Mouse (Mus musculus) NIH3T3 (cell line): ENCODE results near the gene Fkbp10.

Experiments used
- DNase-seq: peaks from one replicate; pipeline ENCODE4 v3.0.0-alpha.2; 2012; ENCODE audit warnings: low read depth

Fkbp10 gene

GRCm38 (mm10) chr11:100411736-100412135 lies 3.8 kb upstream of the Fkbp10 start:
- peak; percentile 64 for DNase-seq

- DNase-seq: no peak
Measured at GRCm38 (mm10) chr11:100413541-100413940, 2.0 kb upstream of the Fkbp10 start.

DNA sequence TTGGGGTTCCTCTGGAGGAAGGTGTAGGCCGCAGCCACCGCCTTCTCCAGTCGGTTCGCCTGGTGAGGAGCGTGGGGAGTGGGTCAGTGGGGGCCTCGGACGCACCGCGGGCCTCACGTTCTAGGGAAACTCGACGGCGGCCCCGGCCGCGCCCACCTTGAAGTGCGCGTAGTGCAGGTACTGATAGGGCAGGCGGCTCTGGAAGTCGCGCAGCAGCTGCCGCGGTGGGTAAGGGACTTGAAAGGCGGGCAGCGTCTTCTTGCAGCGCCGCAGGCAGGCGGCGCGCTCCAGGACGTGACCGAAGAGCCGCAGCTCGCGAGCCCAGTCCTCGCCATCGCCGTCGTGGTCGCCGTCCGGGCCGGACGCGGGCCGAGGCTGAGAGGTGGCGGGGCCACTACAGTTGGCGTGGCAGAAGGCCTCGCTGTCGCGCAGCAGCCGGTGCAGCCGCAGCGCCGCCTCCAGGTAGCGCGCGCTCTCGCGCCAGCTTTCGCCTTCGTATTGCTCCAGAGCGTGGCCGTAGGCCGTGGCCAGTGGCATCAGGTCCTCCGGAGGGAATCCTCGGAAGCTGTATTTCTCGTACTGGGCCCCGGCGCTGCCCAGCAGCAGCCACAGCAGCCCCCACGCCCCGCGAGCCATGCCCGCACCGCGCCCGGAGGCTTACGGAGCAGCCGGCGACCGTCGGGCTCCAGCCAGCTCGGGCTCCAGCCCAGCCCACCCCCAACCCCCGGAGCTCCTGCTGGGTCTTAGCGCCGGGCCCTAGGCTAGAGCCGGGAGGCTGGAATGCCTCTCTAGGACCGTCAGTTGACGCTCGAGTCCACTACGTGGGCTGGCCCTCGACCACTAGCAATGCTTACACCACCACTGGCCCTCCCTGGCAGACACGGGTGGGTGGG lies 1.2 kb upstream of the Fkbp10 start, which contains the start of gene P3h4:
Gene P3h4, minus strand, starts transcription at position 816 of the 893 bp plus-strand sequence.
- peak; percentile 95 for DNase-seq

- DNase-seq: no peak
Measured at GRCm38 (mm10) chr11:100421537-100421936, 6.0 kb downstream of the Fkbp10 start.

- no peak for DNase-seq
Measured at GRCm38 (mm10) chr11:100423836-100424235, 8.3 kb downstream of the Fkbp10 start.

- peak; percentile 94 for DNase-seq
Measured at GRCm38 (mm10) chr11:100425851-100426250, 10.4 kb downstream of the Fkbp10 start.

DNA sequence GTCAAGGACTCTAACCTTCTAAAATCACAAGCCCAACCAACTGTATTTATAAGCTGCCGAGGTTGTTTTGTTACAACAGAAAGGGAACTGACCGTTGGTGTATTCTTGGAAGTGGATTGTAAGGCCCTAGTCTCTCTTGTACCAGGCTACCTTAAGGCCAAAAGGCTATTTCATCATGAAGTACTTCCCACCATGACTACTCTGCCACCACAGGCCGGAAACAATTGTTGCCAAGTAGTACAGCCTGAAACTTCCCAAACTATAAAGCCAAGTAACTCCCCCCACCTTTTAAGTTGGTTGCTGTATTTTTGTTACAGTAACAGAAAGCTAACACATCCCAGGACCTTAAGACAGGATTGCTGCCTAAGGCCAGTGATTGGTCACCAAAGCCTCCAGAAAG lies 11.3 kb downstream of the Fkbp10 start:
- no peak for DNase-seq

- DNase-seq: peak; percentile 29
Measured at GRCm38 (mm10) chr11:100428612-100429199, 13.2 kb downstream of the Fkbp10 start.

DNA sequence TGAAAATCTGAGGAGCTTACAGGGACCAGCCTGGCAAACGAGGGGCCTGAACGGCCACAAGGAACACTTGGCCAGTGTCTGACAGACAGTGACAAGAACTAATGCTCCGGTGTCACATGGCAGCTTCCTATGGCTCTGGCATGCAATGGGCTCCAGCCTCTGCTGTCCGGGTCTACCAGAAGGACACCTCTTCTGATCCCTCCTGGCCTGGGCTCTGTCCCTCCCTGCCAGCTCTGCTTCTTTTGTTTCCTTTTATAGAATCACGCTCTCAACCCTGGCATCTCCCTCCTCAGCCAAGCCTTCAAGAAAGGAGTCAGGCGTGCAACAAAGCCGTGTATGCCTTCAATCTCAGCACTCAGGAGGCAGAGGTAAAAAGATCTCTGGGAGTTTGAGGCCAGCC lies 14.6 kb downstream of the Fkbp10 start:
- no peak for DNase-seq

DNA sequence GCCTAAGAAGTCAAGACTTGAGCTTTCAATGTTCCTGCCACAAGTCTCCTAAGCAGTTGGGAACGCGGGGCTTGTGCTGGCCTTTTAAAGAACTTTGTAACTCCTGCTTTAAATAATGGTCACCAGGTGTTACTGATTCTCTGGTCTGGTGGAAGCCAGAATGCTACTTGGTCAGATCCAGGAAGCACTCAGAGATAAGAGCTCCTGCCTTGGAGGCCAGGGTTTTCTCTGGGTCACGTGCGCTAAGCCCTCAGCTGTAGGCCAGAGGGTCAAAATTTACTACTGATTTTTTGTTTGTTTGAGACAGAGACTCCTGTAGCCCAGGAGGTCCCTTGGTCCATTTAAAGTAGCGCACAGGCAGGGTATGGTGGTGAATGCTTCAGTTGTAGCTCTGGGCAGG lies 16.5 kb downstream of the Fkbp10 start:
- no peak for DNase-seq

GRCm38 (mm10) chr11:100435678-100436246 lies 20.3 kb downstream of the Fkbp10 start:
- DNase-seq: no peak

GRCm38 (mm10) chr11:100437901-100438300 lies 22.4 kb downstream of the Fkbp10 start:
- DNase-seq: no peak

GRCm38 (mm10) chr11:100440691-100441522 lies 25.4 kb downstream of the Fkbp10 start:
- DNase-seq: peak; percentile 91

GRCm38 (mm10) chr11:100441797-100442196 lies 26.3 kb downstream of the Fkbp10 start, which contains the start of the genes Nt5c3b and Klhl10:
Gene Nt5c3b (minus strand): TSS chr11:100441808.
Gene Klhl10 (plus strand): TSS chr11:100441917.
- no peak for DNase-seq

- no peak for DNase-seq
Measured at GRCm38 (mm10) chr11:100442625-100443024, 27.1 kb downstream of the Fkbp10 start.

DNA sequence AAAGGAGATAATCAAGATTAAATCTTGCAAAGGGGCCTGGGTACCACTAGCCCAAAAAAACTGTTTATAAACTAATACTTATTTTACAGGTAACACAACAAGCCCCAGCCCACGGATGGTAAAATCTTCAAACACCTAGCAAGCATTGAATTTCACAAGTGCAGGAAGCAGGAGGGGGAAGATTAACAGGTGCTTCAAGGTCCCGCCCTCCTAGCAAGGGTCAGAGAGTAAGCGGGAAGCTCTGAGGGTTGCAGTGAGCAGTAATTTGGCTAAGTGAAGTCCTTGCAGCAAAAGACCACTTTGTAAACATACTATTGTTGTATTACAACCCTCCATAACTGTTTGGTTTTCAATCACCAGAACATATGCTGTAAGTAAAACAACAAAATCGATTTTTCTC lies 41.8 kb downstream of the Fkbp10 start:
- no peak for DNase-seq

DNA sequence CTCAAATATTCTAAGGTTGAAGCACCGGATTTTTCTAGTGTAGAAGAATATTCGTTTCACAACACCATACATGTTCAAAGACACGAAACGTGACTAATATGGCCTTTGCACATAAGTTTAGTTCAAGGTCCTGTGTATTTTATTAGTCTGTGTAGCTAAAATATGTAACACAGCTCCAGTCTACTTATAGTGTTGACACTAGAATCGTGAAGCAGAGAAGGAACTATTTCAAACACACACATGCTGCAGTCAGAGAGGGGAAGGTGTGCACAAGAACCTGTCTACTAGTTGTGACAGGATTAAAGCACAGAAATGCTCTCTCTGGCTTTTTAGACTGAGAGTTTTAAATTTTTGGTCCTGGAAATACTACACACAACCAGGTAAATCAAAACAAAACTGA lies 42.2 kb downstream of the Fkbp10 start:
- DNase-seq: no peak

DNA sequence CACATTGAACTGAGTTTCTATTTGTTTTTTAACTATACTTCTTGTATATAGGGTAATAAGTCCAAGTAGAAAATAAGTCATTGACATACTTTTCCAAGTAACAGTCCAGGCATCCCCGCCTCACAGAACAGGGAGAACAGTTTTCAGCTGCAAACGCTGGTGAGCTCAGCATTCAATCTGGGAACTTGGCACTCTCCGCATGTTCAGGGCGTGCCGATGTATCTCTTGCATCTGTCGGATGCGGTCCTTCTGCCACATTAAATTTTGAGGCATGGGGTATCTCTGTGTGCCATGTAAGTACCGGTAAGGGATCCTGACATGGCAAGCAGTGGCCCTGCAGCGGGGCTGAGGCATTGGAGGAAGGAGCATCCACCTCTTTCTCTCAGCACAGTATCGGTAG lies 47.2 kb downstream of the Fkbp10 start:
- no peak for DNase-seq

GRCm38 (mm10) chr11:100465229-100465792 lies 49.8 kb downstream of the Fkbp10 start:
- DNase-seq: no peak

DNA sequence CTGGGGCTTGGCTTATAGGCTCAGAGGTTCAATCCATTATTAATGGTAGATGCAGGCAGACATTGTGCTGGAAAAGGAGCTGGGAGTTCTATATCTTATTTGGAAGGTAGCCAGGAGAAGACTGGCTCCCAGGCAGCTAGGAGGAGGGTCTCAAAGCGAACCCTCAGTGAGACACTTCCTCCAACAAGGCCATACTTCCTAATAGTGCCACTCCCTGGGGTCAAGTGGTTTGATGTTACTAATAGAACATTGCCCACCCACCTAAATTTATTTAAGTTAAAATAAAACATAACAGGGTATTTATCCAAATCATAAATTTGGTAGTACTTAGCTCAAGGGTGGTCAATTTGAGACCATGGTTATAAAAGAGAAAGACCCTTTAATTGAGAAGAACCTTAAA lies 50.3 kb downstream of the Fkbp10 start:
- DNase-seq: no peak

- DNase-seq: peak; percentile 12
Measured at GRCm38 (mm10) chr11:100471352-100472196, 56.1 kb downstream of the Fkbp10 start.
